Mouse (Mus musculus): ENCODE data around the gene Gm37419.

DNA sequence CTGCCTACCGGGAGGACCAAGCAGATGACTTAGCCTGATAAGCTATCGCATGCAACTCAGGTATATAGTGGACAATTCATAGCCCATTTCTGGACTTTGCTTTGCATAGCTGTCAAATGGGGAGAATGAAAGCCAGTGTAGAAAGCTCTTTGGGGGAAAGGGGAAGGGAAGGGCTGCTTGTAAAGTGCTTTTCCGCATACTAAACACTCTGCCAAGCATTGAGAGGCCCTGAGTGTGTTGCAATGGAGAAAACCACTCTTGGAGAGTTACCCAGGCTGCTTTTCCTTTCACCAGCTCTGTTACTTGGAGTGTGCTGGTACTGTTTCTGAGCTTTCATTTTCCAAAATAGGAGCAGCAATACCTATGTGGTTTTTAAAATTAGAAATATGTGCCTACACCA lies 10.6 kb upstream of the Gm37419 start:
- TF ChIP-seq FLI1 (IDR thresholded peaks at IDR 0.05; ENCODE audit: low read length) (no peak), GATA1 (IDR thresholded peaks at IDR 0.05; ENCODE audit: borderline replicate concordance, low read length) (no peak)

All from megakaryocyte, embryonic 14.5 days (primary cell).